ENCODE assay signal across 33 mouse cellular contexts in genomic region chrX:8069166-8069565, GRCm38 (mm10). TPM values are rescaled to one million over a fixed set of nuclear protein-coding genes. Genes with fewer than 3 reads are reported as not detected.
"Had no signal": no experiment of that assay in that cellular context is flagged by ENCODE, and none has a peak within 500 bp of the region (broad histone marks: within the 10 kb centered on the region; RNA-seq: fewer than 3 reads in every experiment).

No protein-coding gene starts in this region.

- H3K4me1 ChIP-seq: heart, embryonic 10.5 days; heart, embryonic 12.5 days; hindbrain, embryonic 12.5 days; intestine, embryonic 15.5 days; limb, embryonic 13.5 days; limb, embryonic 15.5 days had no signal

- H3K4me3 ChIP-seq: gastrocnemius, adult 2 months; heart, embryonic 10.5 days; heart, embryonic 12.5 days; hindbrain, embryonic 10.5 days; hindbrain, embryonic 12.5 days; intestine, embryonic 15.5 days; layer of hippocampus, adult 2 months; limb, embryonic 13.5 days; limb, embryonic 15.5 days; liver, embryonic 12.5 days had no signal

- DNase-seq: gastrocnemius, adult 2 months; gastrocnemius, postnatal 10 days; gastrocnemius, postnatal 25 days; heart, adult 18-20 months; heart, postnatal 10 days; heart, postnatal 4 days; kidney, adult 18-20 months; kidney, adult 8-10 months; kidney, postnatal 10 days; kidney, postnatal 25 days; kidney, postnatal 4 days; left cerebral cortex, postnatal 4 days had no signal

- H3K36me3 ChIP-seq: intestine, embryonic 15.5 days had no signal

- H3K9ac ChIP-seq: heart, embryonic 12.5 days; hindbrain, embryonic 12.5 days; hindbrain, embryonic 14.5 days; intestine, embryonic 15.5 days; limb, embryonic 13.5 days; limb, embryonic 15.5 days; liver, embryonic 12.5 days; liver, embryonic 14.5 days had no signal

- H3K27me3 ChIP-seq: heart, embryonic 12.5 days; hindbrain, embryonic 12.5 days; intestine, embryonic 15.5 days; limb, embryonic 13.5 days; limb, embryonic 15.5 days; liver, embryonic 12.5 days had no signal

- H3K27ac ChIP-seq: gastrocnemius, adult 2 months; heart, embryonic 10.5 days; hindbrain, embryonic 10.5 days; hindbrain, embryonic 12.5 days; hindbrain, embryonic 14.5 days; intestine, embryonic 15.5 days; layer of hippocampus, adult 2 months; limb, embryonic 13.5 days; limb, embryonic 15.5 days; liver, embryonic 12.5 days; liver, embryonic 14.5 days had no signal

- H3K9me3 ChIP-seq: heart, embryonic 10.5 days; heart, embryonic 12.5 days; hindbrain, embryonic 12.5 days; intestine, embryonic 15.5 days; limb, embryonic 13.5 days; limb, embryonic 15.5 days; liver, embryonic 12.5 days had no signal

RNA-seq across cellular contexts. Expression of gene Was, which starts 21.1 kb away (rescaled TPM):
- polyA plus RNA-seq: hindbrain, embryonic 12.5 days had no signal

RNA-seq across cellular contexts. Expression of gene Glod5, which starts 50.9 kb away (rescaled TPM):
- total RNA-seq: gastrocnemius, adult 2 months; gastrocnemius, postnatal 10 days; gastrocnemius, postnatal 25 days; gastrocnemius, postnatal 4 days; granulocyte monocyte progenitor cell, adult 5-6 weeks; heart, adult 18-20 months; heart, adult 8-10 months; heart, postnatal 10 days; heart, postnatal 25 days; heart, postnatal 4 days; left cerebral cortex, postnatal 25 days; left cerebral cortex, postnatal 4 days; liver, adult 2 months had no signal
- polyA plus RNA-seq: heart, embryonic 10.5 days; heart, embryonic 12.5 days; heart, embryonic 14.5 days; hindbrain, embryonic 10.5 days; hindbrain, embryonic 12.5 days; inflammation-experienced regulatory T-cells, adult 6 months; kidney, embryonic 14.5 days; limb, embryonic 11.5 days; limb, embryonic 13.5 days; limb, embryonic 15.5 days; liver, adult 2 months; liver, embryonic 14.5 days had no signal
